Mouse (Mus musculus) urinary bladder, postnatal 10 days (tissue): ENCODE results near the gene B3galnt2.
"Not testable (repeated sequence)": the region's sequence is repeated elsewhere in the genome, so short reads cannot be mapped to it uniquely, and the experiment has no call there.

Source experiments
- DNase-seq: peaks from one replicate; pipeline ENCODE4 v3.0.0; 2022; ENCODE audit warnings: low spot score

The B3galnt2 gene

DNA sequence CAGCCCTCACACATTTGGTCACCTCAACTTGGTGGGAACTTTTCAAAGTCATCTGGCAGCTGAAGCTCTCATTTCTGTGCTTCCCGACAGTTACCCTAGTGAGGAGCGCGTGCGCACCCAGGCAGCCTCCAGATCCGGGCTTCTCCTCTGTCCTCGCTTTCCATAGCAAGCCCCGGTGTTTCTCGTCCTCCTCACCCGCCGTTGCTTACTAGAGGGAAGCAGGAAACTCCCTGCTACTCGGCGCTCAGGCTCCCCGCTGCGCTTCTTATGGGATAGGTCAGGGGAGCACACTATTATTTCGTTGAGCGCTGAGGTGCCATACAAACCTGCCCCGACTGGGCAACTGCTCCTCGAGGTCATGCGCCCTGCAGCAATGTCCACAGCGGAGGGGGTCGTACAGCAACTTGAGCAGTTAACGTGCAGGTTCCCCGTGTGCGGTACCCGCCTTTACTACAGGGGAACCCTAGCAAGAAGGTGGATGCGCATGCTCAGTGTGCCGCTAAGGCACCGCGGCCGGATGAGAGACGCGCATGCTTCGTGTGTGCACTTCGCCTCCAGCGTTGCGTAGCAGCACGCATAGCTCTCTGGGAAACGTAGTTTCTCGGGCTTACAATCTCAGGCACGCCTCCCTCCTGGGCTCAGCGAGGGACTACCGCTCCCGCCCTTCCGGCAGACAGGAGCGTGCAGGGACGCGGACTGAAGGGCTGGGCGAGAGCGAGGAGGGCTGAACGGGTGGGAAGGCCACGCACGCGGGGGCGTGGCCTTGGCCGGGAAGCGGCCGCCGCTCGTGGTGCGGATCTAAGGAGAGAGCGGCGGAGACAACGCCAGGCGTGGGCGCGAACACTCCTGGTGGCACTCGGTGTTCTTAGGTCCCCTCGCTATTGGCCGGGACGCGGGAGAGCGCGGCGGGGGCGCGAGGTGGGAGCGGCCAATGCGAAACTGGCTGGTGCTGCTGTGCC, at the start of gene B3galnt2:
B3galnt2 (plus strand) TSS at position 596 of the 959 bp plus-strand sequence.
- peak; percentile 73 for DNase-seq

GRCm38 (mm10) chr13:13911341-13911740, 42.9 kb upstream of the B3galnt2 start:
- no peak for DNase-seq

GRCm38 (mm10) chr13:13919396-13919795, 34.9 kb upstream of the B3galnt2 start:
- no peak for DNase-seq

DNA sequence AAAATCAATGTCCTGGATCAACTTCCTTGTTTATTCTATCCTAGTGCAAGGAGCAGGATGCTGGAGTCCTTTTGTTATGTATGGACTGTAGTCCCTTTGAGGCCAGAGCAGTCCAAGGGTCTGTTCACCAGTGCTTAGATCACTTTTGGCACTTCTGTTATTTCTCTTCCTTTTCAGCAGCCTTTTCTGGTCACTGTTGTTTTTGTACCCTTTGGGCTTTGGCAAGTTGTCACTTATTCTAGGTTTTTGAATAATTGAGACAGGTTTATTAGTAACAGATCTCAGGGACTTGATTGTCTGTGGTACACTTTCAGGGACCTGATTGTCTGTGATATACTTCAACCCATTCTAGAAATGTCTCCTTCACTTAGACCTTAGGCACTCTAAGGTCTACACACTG, 31.7 kb upstream of the B3galnt2 start:
- DNase-seq: no peak

- no peak for DNase-seq
These were observed 24.3 kb upstream of the B3galnt2 start for GRCm38 (mm10) chr13:13929982-13930381.

DNA sequence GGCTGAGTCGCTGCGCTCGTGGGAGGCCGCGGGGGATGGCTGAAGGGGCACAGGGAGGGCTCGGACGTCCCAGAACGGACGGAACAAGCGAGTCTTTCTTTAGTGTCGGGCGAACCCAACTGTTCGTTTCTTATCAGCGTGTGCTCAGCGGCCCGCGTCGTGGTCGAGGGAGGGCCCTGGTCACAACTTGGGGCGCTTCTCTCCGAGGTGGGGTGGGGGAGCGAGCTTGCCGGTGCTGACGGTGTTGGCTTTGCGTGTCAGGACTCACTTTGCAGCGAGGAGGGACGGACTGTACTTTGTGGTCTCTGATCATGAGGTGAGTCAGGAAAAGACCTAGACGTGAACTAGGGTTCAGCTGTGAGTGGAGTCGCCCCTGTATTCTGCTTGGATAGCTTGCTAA, 662 bp downstream of the B3galnt2 start:
- DNase-seq: no peak

GRCm38 (mm10) chr13:13956686-13957085, 2.4 kb downstream of the B3galnt2 start:
- no peak for DNase-seq

GRCm38 (mm10) chr13:13960211-13960610, 5.9 kb downstream of the B3galnt2 start:
- no peak for DNase-seq

- no peak for DNase-seq
These were observed 6.8 kb downstream of the B3galnt2 start for GRCm38 (mm10) chr13:13961046-13961445.

DNA sequence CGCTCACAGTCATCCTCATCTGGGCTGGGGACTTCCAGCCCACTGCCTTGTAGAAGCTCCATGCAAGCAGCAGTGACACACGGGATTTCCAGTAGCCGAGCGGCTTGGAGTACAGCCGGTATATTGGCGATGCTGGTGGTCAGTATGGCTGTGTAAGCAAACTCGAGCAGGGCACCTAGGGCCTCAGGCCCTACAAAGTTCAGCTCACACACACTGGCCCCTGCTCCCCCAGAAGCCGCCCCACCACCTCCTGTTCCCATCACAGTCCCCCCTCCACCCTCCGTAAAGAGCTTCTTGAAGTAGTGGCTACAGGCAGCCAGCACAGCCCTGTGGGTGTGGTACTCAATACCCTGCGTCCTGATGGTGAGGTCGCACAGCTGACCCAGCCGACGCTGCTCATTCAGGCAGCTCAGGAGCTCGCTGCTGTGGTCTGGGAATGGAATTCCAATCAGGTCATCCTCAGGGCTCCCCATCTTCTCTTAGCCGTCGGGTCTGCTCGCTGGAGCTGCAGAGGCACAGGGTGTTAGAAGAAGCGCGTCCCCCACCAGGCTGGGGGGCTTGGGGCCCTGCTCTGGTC, 11.2 kb downstream of the B3galnt2 start:
- no peak for DNase-seq

- no peak for DNase-seq
These were observed 11.9 kb downstream of the B3galnt2 start for GRCm38 (mm10) chr13:13966172-13966571.

- no peak for DNase-seq
These were observed 14.4 kb downstream of the B3galnt2 start for GRCm38 (mm10) chr13:13968629-13969111.

DNA sequence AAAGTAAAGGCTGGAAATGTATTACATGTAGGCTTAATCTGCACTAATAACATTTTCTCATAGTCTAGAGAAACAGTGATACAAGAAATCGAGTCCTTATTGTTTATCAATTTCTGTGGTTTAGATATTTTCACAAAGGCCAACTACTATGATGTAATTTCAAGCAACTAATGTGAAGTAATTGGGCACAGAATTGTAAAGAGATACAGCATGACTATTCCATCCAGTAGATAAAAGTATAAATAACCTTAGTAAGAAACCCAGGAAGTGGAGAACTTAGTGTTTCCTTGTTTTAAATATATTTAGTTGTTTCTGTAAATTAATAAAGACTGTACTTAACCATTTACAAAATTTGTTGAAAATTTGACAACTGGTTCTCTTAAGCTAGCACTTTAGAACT, 15.5 kb downstream of the B3galnt2 start:
- no peak for DNase-seq

DNA sequence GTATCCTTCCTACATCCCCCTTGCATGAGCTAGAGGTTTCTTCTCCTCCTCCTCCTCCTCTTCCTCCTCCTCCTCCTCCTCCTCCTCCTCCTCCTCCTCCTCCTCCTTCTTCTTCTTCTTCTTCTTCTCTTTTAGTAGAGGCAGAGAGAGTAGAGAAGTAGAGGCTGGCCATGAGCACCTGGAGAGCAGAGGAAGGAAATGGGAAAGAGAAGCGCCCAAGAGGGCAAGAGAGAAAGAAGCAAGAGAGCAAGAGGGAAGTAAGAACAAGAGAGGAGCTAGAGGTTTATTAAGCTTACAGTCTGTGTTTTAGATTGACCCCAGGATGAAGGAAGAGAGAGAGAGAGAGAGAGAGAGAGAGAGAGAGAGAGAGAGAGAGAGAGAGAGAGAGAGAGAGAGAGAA, 27.6 kb downstream of the B3galnt2 start:
- not testable (repeated sequence) for DNase-seq

DNA sequence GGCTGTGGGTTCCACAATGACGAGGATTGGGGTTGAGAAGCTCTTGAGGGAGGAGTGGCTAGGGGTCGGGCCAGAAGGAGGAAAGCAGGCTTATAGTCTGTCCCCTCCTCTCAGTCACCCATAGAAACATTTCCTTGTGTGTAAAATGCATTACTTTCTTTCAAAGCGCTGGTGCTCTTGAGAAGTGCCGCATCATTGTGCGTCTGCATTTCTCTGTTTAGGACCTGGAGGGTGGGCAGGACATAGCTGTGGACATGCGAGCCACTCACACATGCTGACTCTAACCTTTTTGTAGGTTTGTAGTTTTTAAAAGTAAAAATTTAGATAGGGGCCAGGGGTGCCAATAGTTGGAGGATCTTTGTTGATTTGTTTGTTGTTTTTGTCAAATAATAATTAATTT, 29.3 kb downstream of the B3galnt2 start:
- no peak for DNase-seq

GRCm38 (mm10) chr13:13989135-13989534, 34.9 kb downstream of the B3galnt2 start:
- no peak for DNase-seq

GRCm38 (mm10) chr13:13990391-13990790, 36.1 kb downstream of the B3galnt2 start:
- no peak for DNase-seq

DNA sequence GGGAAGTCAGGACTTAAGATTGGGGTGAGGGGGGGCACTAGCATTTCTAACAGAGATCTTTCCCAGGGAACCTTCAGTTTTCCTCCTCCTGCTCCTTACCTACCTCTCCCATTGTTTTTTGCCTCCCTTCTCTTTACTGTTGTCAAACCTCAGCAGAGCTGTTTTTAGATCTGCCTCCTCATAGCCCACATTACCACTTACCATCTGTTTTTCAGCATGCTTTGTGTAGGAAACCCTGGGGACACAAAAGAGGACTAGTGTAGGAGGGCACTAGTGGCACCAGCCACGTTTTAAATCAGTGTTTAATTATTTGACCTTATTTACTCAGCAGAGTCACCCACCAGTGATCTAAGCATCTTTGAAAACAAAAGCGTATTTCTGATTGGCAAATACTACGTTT, 38.8 kb downstream of the B3galnt2 start:
- no peak for DNase-seq

DNA sequence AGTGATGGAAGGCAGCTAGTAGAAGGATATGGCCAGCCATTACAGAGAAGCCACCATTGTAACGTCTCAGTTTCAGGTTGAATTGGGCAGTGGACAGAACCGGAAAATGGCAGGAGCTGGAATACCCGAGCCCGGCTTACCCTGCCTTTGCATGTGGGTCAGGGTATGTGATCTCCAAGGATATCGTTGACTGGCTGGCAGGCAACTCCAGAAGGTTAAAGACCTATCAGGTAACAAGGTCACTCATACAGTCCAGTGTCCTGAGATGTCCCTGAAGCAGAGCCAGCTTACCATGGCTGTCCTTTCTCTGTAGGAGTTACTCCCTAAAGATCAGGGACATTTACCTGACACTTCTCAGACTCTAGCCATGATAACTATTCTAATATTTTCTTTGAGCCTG, 40.8 kb downstream of the B3galnt2 start:
- DNase-seq: no peak

DNA sequence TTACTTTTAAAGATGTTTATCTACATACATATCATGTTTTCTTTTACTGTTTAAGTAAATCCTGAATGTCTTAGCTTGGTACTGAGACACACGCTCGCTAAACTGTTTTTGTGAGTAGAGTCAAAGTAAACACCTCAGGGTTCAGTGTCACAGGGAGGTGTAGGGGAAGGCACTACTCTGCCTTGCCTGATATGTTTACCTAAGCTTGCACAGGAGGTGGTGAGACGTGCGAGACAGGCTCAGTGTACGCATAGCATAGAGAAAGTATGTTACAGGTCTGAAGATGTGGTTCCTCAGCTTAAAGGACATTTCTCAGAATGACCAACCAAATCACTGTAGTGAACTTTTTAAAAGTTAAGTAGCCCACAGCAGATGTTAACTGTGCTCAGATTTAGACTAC, 43.2 kb downstream of the B3galnt2 start:
- DNase-seq: no peak

DNA sequence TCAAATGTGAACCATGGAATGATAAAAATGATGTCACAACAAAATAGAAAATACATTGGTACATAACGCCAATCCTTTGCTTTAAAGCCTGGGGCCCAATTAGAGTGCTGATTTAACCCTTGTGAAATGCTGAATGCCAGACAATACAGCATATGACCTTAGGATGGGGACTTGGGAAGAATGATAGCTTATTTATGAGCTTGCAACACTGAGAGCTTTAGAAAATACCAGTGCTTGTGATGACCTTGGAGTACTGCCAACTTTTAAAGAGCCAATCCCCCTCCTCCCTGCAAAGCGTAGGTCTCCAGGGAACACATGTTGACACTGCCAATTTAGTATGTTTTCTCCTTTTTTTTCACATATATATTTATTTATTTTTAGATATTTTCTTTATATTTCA, 48.4 kb downstream of the B3galnt2 start:
- DNase-seq: no peak

DNA sequence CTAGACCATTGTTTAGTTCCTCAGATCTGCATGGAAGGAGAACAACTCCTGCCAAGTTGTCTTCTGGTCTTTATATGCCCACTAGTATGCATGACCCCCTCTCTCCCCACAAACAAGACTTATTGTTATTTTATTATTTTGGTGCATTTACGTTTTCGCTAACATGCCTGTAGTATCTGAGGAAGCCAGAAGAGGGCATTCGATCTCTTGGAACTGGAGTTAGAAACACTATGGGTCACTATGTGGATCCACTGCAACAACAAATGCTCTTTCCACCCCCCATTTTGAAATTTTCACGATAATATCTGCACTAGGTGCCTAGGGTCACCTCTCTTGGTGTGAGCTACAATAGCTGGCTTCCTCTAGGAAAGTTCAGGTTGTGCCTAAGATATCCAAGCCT, 49.8 kb downstream of the B3galnt2 start:
- no peak for DNase-seq

DNA sequence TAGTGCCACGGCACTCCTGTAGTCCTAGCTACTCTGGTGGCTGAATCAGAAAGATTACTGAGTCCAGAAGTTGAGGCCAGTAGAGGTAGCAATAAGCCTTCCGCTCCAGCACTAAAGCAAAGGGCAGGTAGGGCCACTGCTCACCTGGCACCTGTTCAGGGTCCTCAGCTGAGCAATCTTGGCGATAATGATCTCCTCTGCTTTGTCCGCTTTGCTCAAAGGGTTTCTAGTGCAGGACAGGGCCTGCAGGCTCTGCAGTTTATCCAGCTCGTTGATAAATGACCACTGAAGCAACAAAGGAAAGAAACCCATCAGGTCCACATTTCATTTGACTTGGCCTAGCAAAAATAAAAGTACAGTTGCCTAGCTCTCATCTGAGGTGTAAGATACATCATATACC, 50.7 kb downstream of the B3galnt2 start:
- no peak for DNase-seq
